Mouse (Mus musculus): ENCODE results near the gene Gm49387.

Gene Gm49387

DNA sequence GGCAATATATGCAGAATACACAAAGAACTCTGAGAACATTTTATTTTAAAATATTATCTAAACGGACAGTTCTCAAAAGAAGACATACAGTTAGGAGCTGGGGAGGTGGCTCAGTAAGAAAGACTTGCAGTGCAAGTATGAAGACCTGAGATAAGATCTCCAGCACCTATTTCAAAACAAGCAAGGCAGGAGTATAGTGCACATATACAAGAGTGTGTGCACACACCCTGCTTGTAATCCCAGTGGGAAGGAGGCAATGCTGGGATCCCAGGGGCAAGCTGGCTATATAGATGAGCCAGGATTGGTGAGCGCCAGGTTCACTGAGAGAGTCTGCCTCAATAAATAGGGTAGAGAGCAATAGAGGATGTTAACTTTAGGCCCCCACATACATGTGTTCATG is 124.8 kb downstream of the Gm49387 start:
- no peak for DNase-seq

DNA sequence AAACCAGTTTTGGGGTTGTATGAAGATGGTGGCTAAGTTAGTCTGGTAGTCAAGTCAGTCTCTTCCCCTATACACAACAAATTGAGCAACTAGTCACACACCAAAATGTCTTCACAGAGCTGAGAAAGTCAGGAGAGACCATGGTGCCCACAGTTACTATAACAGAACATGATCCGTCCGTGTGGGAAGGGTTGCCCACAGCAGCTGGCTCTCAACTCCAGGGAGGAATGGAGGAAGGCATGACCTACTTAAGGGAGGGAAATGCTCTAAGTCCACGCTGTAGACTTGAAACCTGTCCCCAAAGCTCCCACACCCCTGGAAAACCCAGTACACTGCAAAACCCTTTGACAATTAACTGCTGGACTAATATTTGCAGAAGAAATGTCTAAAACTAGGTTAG is 130.4 kb downstream of the Gm49387 start:
- no peak for DNase-seq

DNA sequence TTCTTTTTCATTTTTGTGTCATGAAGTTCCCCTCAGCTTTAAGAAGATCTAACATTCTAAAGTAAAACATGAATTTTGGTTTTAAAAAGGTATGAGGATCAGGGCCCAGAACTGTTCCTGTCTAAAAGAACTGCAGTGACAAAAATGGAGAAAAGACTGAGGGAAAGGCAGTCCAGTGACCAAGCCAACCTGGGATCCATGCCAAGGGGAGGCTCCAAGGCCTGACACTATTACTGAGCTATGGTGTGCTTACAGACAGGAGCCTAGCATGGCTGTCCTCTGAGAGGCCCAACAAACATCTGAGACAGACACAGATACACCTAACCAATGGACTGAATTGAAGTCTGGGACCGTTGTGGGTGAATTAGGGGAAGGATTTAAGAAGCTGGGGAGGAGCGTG is 130.8 kb downstream of the Gm49387 start:
- no peak for DNase-seq

DNA sequence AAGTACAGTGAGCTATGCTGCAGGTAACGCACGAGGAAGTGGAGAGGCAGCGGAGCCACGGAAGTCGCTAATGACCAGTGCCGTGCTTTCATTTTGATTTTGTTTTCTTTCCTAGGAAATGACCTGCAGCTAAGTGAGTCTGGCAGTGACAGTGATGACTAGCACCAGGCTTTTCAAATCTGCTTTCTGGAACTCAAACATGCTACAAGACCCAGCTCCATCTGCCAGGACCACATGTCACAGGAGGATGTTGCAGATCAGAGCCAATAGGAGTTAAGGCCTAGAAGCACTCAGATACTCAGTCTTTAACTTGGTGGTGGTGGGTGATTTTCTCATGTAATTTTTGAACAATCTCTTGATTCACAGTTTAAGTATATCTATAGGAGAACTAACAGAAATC is 134.2 kb downstream of the Gm49387 start:
- DNase-seq = no peak

DNA sequence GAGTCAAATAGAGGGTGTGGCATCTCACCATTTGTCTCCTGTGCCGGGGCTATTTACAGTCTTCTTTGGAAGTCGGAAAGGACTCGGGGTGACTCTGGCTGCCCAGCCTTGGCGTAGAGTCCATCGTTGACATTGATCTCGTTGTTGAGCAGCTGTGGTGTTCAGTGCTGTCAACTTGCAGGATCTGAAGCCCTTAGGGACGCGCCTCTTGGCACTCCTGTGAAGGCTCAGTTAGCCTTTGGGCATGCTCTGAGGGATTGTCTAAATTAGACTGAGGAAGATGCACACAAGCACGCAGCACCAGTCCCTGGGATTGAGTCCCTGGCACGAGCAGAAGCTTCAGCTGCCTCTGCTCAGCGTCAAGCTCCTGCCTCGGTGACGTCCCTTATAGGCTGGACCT is 137.3 kb downstream of the Gm49387 start:
- no peak for DNase-seq
